Mouse (Mus musculus) layer of hippocampus, adult 2 months (tissue): ENCODE measurements at regions not wholly inside any gene's neighbourhood (a gene's known extent, or its start where the extent isn't known, plus 50 kb on each side); places are given as distances from the start of the nearest gene placed in this dataset.
"Not testable (repeated sequence)": the region's sequence is repeated elsewhere in the genome, so short reads cannot be mapped to it uniquely, and the experiment has no call there.

Experiments
- DNase-seq, 2 experiments: peaks; one replicate each; pipeline ENCODE4 v3.0.0; 2022; ENCODE audit warnings: low spot score in 2 of 2
- H3K27ac ChIP-seq: fragments of 200-600 bp; 2 replicates; pipeline ENCODE4 v1.8.1; 2022
- H3K4me3 ChIP-seq: fragments of 200-600 bp; 2 replicates; pipeline ENCODE4 v1.8.1; 2022; ENCODE audit warnings: mild to moderate bottlenecking
- CTCF ChIP-seq: fragments of 200-600 bp; conservative IDR thresholded peaks from 2 replicates; pipeline ENCODE4 v1.8.1; 2022; ENCODE audit warnings: antibody characterized with exemption, mild to moderate bottlenecking, moderate library complexity
- microRNA-seq, 2 experiments: library from miRNA; unstranded; fragments of <30 nt; microRNA quantifications; one replicate each; pipeline ENCODE4 v1.2.0; 2021

- peak; percentile 57 for TF ChIP-seq CTCF
- Histone ChIP-seq H3K4me3 (peak overlapping the region; percentile 9; the same call in 1 of the 2 replicates), H3K27ac (peak overlapping the region; percentile 36; the same call in 1 of the 2 replicates)
- DNase-seq, result peak; percentile 41 to 68
These were observed 57.9 kb upstream of the Max start for GRCm38 (mm10) chr12:77019708-77020511.

DNA sequence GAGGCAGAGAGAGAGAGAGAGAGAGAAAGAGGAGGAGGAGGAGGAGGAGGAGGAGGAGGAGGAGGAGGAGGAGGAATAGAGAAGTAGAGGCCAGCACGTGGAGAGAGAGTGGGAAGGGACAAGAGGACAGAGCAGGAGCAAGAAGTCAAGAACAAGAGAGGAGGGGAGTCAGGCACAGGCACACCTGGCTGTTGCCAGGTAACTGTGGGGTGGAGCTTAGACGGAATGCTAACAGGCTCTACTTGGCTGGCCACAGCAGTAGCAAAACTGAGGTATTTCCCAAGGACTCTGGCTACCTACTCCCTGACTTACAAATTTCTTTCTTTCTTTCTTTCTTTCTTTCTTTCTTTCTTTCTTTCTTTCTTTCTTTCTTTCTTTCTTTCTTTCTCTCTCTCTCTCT lies 57.1 kb upstream of the Max start:
- not testable (repeated sequence) for H3K4me3 ChIP-seq, H3K27ac ChIP-seq, DNase-seq

GRCm38 (mm10) chr12:77018373-77018772 lies 56.4 kb upstream of the Max start:
- H3K27ac ChIP-seq, result no peak overlapping the region
- H3K4me3 ChIP-seq, result no peak overlapping the region
- TF ChIP-seq CTCF, result no peak
- no peak for DNase-seq

DNA sequence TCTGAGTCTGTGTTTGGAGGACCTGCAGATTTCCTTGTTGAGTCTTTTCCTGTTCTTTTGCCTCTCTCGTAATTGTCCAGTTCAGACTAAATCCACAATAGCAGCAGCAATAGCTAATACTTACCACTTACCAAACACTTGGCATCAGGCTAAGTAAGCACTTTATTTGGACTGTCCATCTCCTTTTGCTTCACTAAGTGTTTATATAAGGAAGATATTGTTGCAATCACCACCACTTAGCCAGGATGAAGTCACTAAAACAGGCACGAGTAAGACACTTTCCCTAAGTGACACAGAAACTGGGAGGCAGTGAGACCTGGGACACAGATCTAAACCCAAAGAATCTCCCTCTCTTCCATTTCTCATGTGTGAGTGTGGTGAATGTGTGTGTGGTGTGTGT lies 52.9 kb upstream of the Max start:
- H3K4me3 ChIP-seq, result no peak overlapping the region
- TF ChIP-seq CTCF, result no peak

More for the DNA sequence above, 52.9 kb upstream of the Max start:
- DNase-seq, result no peak
- no peak overlapping the region for H3K27ac ChIP-seq

Small RNAs in the stretch of these regions (microRNA-seq; reads per million reads assigned to microRNA genes)
- gene Gm22696, result 0 reads per million in 2 experiments
